Mouse (Mus musculus): Measurements from ENCODE around the gene Csnk1e. TPM values are rescaled to one million over a fixed set of nuclear protein-coding genes. Genes with fewer than 3 reads are reported as not detected.

The Csnk1e gene
- polyA plus RNA-seq, 1 experiment from 2014 or later = 280 TPM

- H3K4me3 ChIP-seq = no peak overlapping the region
- H3K4me2 ChIP-seq (replicated peaks) = peak overlapping the region; percentile 83; the same call in 1 of the 2 replicates
- H3K27ac ChIP-seq = no peak overlapping the region
- H3K27me3 ChIP-seq = peaks cover 10% of the 10 kb centered on the region; the same call in 1 of the 2 replicates
- no peak for ATAC-seq (ENCODE audit: low FRiP score)
- no peaks in the 10 kb centered on the region for H3K9me3 ChIP-seq (replicated peaks)
- no peaks in the 10 kb centered on the region; the same call in 1 of the 2 replicates for H3K36me3 ChIP-seq
- 0 out of 2 replicates have a peak overlapping the region, but pooled peaks have one; percentile 32 for H3K9ac ChIP-seq
- peaks cover 40% of the 10 kb centered on the region for H3K4me1 ChIP-seq
- WGBS = 63% methylated on average over 6 of the region's 6 CpGs
Measured at GRCm38 (mm10) chr15:79400134-79400974, 55.0 kb downstream of the Csnk1e start.

GRCm38 (mm10) chr15:79399231-79400052, 55.9 kb downstream of the Csnk1e start:
- peaks cover 45% of the 10 kb centered on the region for H3K4me1 ChIP-seq
- 88% methylated on average over 14 of the region's 14 CpGs for WGBS
- peaks cover 6% of the 10 kb centered on the region; the same call in 1 of the 2 replicates for H3K27me3 ChIP-seq
- no peak overlapping the region for H3K4me2 ChIP-seq (replicated peaks)
- ATAC-seq (ENCODE audit: low FRiP score) = no peak
- no peak overlapping the region for H3K4me3 ChIP-seq
- no peak overlapping the region; the same call in 1 of the 2 replicates for H3K27ac ChIP-seq
- H3K9ac ChIP-seq = no peak overlapping the region
- no peaks in the 10 kb centered on the region for H3K9me3 ChIP-seq (replicated peaks)
- no peaks in the 10 kb centered on the region; the same call in 1 of the 2 replicates for H3K36me3 ChIP-seq

GRCm38 (mm10) chr15:79396736-79397135, 58.6 kb downstream of the Csnk1e start:
- Histone ChIP-seq H3K27ac (no peak overlapping the region), H3K27me3 (no peaks in the 10 kb centered on the region), H3K4me3 (no peak overlapping the region), H3K9me3 (replicated peaks) (no peaks in the 10 kb centered on the region), H3K4me1 (peaks cover 53% of the 10 kb centered on the region), H3K36me3 (no peaks in the 10 kb centered on the region; the same call in 1 of the 2 replicates), H3K4me2 (replicated peaks) (no peak overlapping the region), H3K9ac (no peak overlapping the region)
- 88% methylated on average over 11 of the region's 11 CpGs for WGBS
- ATAC-seq (ENCODE audit: low FRiP score) = no peak

GRCm38 (mm10) chr15:79395281-79395680, 60.1 kb downstream of the Csnk1e start:
- H3K27me3 ChIP-seq = no peaks in the 10 kb centered on the region
- no peak overlapping the region for H3K9ac ChIP-seq
- H3K9me3 ChIP-seq (replicated peaks) = no peaks in the 10 kb centered on the region
- H3K4me2 ChIP-seq (replicated peaks) = no peak overlapping the region
- H3K4me1 ChIP-seq = peaks cover 48% of the 10 kb centered on the region
- 77% methylated on average over 6 of the region's 6 CpGs for WGBS
- no peak overlapping the region for H3K4me3 ChIP-seq
- H3K36me3 ChIP-seq = no peaks in the 10 kb centered on the region; the same call in 1 of the 2 replicates
- no peak overlapping the region for H3K27ac ChIP-seq
- ATAC-seq (ENCODE audit: low FRiP score) = no peak

GRCm38 (mm10) chr15:79394842-79395241, 60.5 kb downstream of the Csnk1e start:
- 77% methylated on average over 4 of the region's 4 CpGs for WGBS
- H3K27ac ChIP-seq = no peak overlapping the region
- ATAC-seq (ENCODE audit: low FRiP score) = no peak
- H3K4me1 ChIP-seq = peaks cover 44% of the 10 kb centered on the region
- H3K36me3 ChIP-seq = no peaks in the 10 kb centered on the region; the same call in 1 of the 2 replicates
- no peak overlapping the region for H3K4me2 ChIP-seq (replicated peaks)
- H3K9ac ChIP-seq = no peak overlapping the region
- H3K4me3 ChIP-seq = no peak overlapping the region
- H3K27me3 ChIP-seq = no peaks in the 10 kb centered on the region
- no peaks in the 10 kb centered on the region for H3K9me3 ChIP-seq (replicated peaks)

- no peak overlapping the region for H3K4me2 ChIP-seq (replicated peaks)
- H3K4me1 ChIP-seq = peaks cover 38% of the 10 kb centered on the region
- H3K36me3 ChIP-seq = no peaks in the 10 kb centered on the region; the same call in 1 of the 2 replicates
- no peak overlapping the region for H3K9ac ChIP-seq
- no peak for ATAC-seq (ENCODE audit: low FRiP score)
- no peak overlapping the region for H3K4me3 ChIP-seq
- H3K27ac ChIP-seq = no peak overlapping the region
- no peaks in the 10 kb centered on the region for H3K9me3 ChIP-seq (replicated peaks)
- no peaks in the 10 kb centered on the region for H3K27me3 ChIP-seq
- 80% methylated on average over 6 of the region's 6 CpGs for WGBS
Measured at GRCm38 (mm10) chr15:79393101-79393500, 62.3 kb downstream of the Csnk1e start.

GRCm38 (mm10) chr15:79392527-79392926, 62.8 kb downstream of the Csnk1e start:
- no peak for ATAC-seq (ENCODE audit: low FRiP score)
- Histone ChIP-seq H3K36me3 (no peaks in the 10 kb centered on the region; the same call in 1 of the 2 replicates), H3K4me1 (peaks cover 39% of the 10 kb centered on the region), H3K9me3 (replicated peaks) (no peaks in the 10 kb centered on the region), H3K9ac (peak overlapping the region; percentile 13; the same call in 1 of the 2 replicates), H3K4me2 (replicated peaks) (no peak overlapping the region), H3K27ac (no peak overlapping the region), H3K4me3 (no peak overlapping the region), H3K27me3 (no peaks in the 10 kb centered on the region)
- WGBS = 81% methylated on average over 5 of the region's 5 CpGs

- H3K4me3 ChIP-seq = no peak overlapping the region
- 45% methylated on average over 7 of the region's 7 CpGs for WGBS
- H3K4me1 ChIP-seq = peaks cover 43% of the 10 kb centered on the region
- H3K36me3 ChIP-seq = no peaks in the 10 kb centered on the region; the same call in 1 of the 2 replicates
- H3K9me3 ChIP-seq (replicated peaks) = no peaks in the 10 kb centered on the region
- ATAC-seq (ENCODE audit: low FRiP score) = no peak
- no peaks in the 10 kb centered on the region for H3K27me3 ChIP-seq
- 0 out of 2 replicates have a peak overlapping the region, but pooled peaks have one; percentile 23 for H3K27ac ChIP-seq
- H3K4me2 ChIP-seq (replicated peaks) = no peak overlapping the region
- H3K9ac ChIP-seq = no peak overlapping the region
Measured at GRCm38 (mm10) chr15:79391447-79392093, 63.8 kb downstream of the Csnk1e start.

GRCm38 (mm10) chr15:79390434-79390833, 64.9 kb downstream of the Csnk1e start:
- Histone ChIP-seq H3K4me3 (no peak overlapping the region), H3K36me3 (no peaks in the 10 kb centered on the region), H3K4me1 (peaks cover 43% of the 10 kb centered on the region), H3K9me3 (replicated peaks) (no peaks in the 10 kb centered on the region), H3K9ac (no peak overlapping the region), H3K27ac (no peak overlapping the region), H3K4me2 (replicated peaks) (no peak overlapping the region), H3K27me3 (no peaks in the 10 kb centered on the region)
- WGBS = 86% methylated on average over 6 of the region's 6 CpGs
- ATAC-seq (ENCODE audit: low FRiP score) = no peak

GRCm38 (mm10) chr15:79388171-79388570, 67.2 kb downstream of the Csnk1e start:
- no peaks in the 10 kb centered on the region for H3K36me3 ChIP-seq
- WGBS = 81% methylated on average over 6 of the region's 6 CpGs
- H3K4me3 ChIP-seq = no peak overlapping the region
- no peak overlapping the region for H3K4me2 ChIP-seq (replicated peaks)
- H3K27ac ChIP-seq = no peak overlapping the region
- H3K9ac ChIP-seq = no peak overlapping the region
- no peaks in the 10 kb centered on the region for H3K27me3 ChIP-seq
- ATAC-seq (ENCODE audit: low FRiP score) = no peak
- H3K4me1 ChIP-seq = peaks cover 27% of the 10 kb centered on the region
- no peaks in the 10 kb centered on the region for H3K9me3 ChIP-seq (replicated peaks)

GRCm38 (mm10) chr15:79387611-79388010, 67.8 kb downstream of the Csnk1e start:
- H3K27ac ChIP-seq = no peak overlapping the region
- WGBS = 81% methylated on average over 7 of the region's 7 CpGs
- no peak overlapping the region for H3K4me2 ChIP-seq (replicated peaks)
- H3K4me1 ChIP-seq = peaks cover 22% of the 10 kb centered on the region
- no peak overlapping the region for H3K4me3 ChIP-seq
- no peaks in the 10 kb centered on the region for H3K36me3 ChIP-seq
- ATAC-seq (ENCODE audit: low FRiP score) = no peak
- no peak overlapping the region for H3K9ac ChIP-seq
- H3K9me3 ChIP-seq (replicated peaks) = no peaks in the 10 kb centered on the region
- H3K27me3 ChIP-seq = no peaks in the 10 kb centered on the region

GRCm38 (mm10) chr15:79387081-79387480, 68.3 kb downstream of the Csnk1e start:
- Histone ChIP-seq H3K27ac (no peak overlapping the region), H3K4me1 (peaks cover 18% of the 10 kb centered on the region), H3K4me2 (replicated peaks) (no peak overlapping the region), H3K9ac (no peak overlapping the region), H3K36me3 (no peaks in the 10 kb centered on the region), H3K27me3 (no peaks in the 10 kb centered on the region), H3K9me3 (replicated peaks) (no peaks in the 10 kb centered on the region), H3K4me3 (no peak overlapping the region)
- 60% methylated on average over 6 of the region's 6 CpGs for WGBS
- no peak for ATAC-seq (ENCODE audit: low FRiP score)

All from hindbrain, embryonic 12.5 days (tissue).